Mouse (Mus musculus) liver, adult 2 months (tissue): ENCODE results near the gene Ms4a4c.

Source experiments
- CTCF ChIP-seq: fragments of 200-500 bp; IDR thresholded peaks from 2 replicates; pipeline ENCODE4 v1.5.1; 2011; ENCODE audit warnings: low read depth, low read length, control low read depth
- POLR2A ChIP-seq: fragments of 200-500 bp; IDR thresholded peaks from 2 replicates; pipeline ENCODE4 v1.6.1; 2011; ENCODE audit warnings: low read length, control low read depth; ENCODE audit not compliant: insufficient read depth; ENCODE audit errors: extremely low read depth

DNA sequence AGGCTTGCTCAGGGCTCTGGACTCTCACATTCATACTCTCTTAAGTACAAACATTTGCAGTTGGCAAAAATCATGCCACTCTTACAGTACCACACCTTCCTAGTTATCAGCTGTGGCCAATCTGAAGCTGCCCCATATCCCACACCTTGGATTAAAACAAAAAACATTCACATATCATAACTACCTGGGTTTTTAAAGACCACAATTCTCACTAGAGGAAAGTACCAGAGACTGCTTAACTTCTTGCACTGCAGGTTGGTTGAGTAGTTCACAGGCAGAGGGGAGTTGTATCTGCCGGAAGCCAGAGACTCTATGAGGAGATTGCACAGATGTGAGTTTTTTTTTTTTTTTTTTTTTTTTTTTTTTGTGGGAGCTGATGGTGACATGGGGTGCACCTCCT lies 9.5 kb downstream of the Ms4a4c start:
- no peak for TF ChIP-seq CTCF
- TF ChIP-seq POLR2A = no peak
